In genomic region chr6:49823821-49824220, GRCm38 (mm10) we compare ENCODE assay signal across 23 mouse cellular contexts. TPM values are rescaled to one million over a fixed set of nuclear protein-coding genes. Genes with fewer than 3 reads are reported as not detected.
DNase-seq lines count a peak whose midpoint lies in the region; ATAC-seq and TF ChIP-seq lines count a peak whose summit lies in the region.
"Had no signal": no experiment of that assay in that cellular context is flagged by ENCODE, and none has a peak within 500 bp of the region (broad histone marks: within the 10 kb centered on the region; RNA-seq: fewer than 3 reads in every experiment).

No protein-coding gene starts in this region.

- no peak for TF ChIP-seq CTCF in forebrain, postnatal 0 days (IDR thresholded peaks at IDR 0.05; ENCODE audit: low read depth)

- H3K9ac ChIP-seq in forebrain, postnatal 0 days: no peak overlapping the region
- H3K9ac ChIP-seq in forebrain, embryonic 11.5 days (ENCODE audit: low read length): no peak overlapping the region
- H3K9ac ChIP-seq in midbrain, embryonic 11.5 days (ENCODE audit: low read length): no peak overlapping the region
- H3K9ac ChIP-seq in midbrain, embryonic 14.5 days (replicated peaks; ENCODE audit: low read length): no peak overlapping the region
- H3K9ac ChIP-seq in hindbrain, embryonic 15.5 days: no peak overlapping the region
- no peak overlapping the region; the same call in 1 of the 2 replicates for H3K9ac ChIP-seq in neural tube, embryonic 14.5 days (replicated peaks; ENCODE audit: low read depth, low read length)
- H3K9ac ChIP-seq: heart, embryonic 15.5 days; limb, embryonic 15.5 days; liver, embryonic 15.5 days had no signal

- H3K27me3 ChIP-seq in forebrain, postnatal 0 days (ENCODE audit: insufficient read depth, low read length): peaks cover 34% of the 10 kb centered on the region
- peaks cover 36% of the 10 kb centered on the region for H3K27me3 ChIP-seq in forebrain, embryonic 11.5 days (ENCODE audit: control insufficient read depth, insufficient read depth, low read length)
- peaks cover 33% of the 10 kb centered on the region for H3K27me3 ChIP-seq in midbrain, embryonic 11.5 days (ENCODE audit: control insufficient read depth, insufficient read depth, low read length)
- H3K27me3 ChIP-seq in midbrain, embryonic 14.5 days (ENCODE audit: control insufficient read depth, insufficient read depth, low read length): peaks cover 43% of the 10 kb centered on the region
- H3K27me3 ChIP-seq in hindbrain, embryonic 15.5 days: peaks cover 24% of the 10 kb centered on the region
- H3K27me3 ChIP-seq in neural tube, embryonic 14.5 days (ENCODE audit: control insufficient read depth, insufficient read depth, low read length): peaks cover 11% of the 10 kb centered on the region

- peak overlapping the region; percentile 39 for H3K4me3 ChIP-seq in forebrain, postnatal 0 days (ENCODE audit: low read depth, low read length)
- H3K4me3 ChIP-seq in forebrain, embryonic 11.5 days (ENCODE audit: low read depth, low read length): no peak overlapping the region
- no peak overlapping the region for H3K4me3 ChIP-seq in midbrain, embryonic 11.5 days (ENCODE audit: low read depth, low read length)
- H3K4me3 ChIP-seq in midbrain, embryonic 14.5 days (replicated peaks; ENCODE audit: low read depth, low read length): no peak overlapping the region
- peak overlapping the region; percentile 41 for H3K4me3 ChIP-seq in hindbrain, embryonic 15.5 days
- peak overlapping the region; percentile 43 for H3K4me3 ChIP-seq in neural tube, embryonic 14.5 days (ENCODE audit: low read depth, low read length)
- H3K4me3 ChIP-seq: limb, embryonic 15.5 days; liver, embryonic 15.5 days had no signal

- no peaks in the 10 kb centered on the region for H3K9me3 ChIP-seq in forebrain, postnatal 0 days (ENCODE audit: low read length)
- H3K9me3 ChIP-seq in forebrain, embryonic 11.5 days (ENCODE audit: control insufficient read depth, low read length): no peaks in the 10 kb centered on the region
- H3K9me3 ChIP-seq in midbrain, embryonic 11.5 days (ENCODE audit: control insufficient read depth, low read length): no peaks in the 10 kb centered on the region
- no peaks in the 10 kb centered on the region for H3K9me3 ChIP-seq in midbrain, embryonic 14.5 days (ENCODE audit: control insufficient read depth, low read length)
- H3K9me3 ChIP-seq in hindbrain, embryonic 15.5 days: no peaks in the 10 kb centered on the region
- H3K9me3 ChIP-seq in neural tube, embryonic 14.5 days (ENCODE audit: control insufficient read depth, low read length): no peaks in the 10 kb centered on the region
- H3K9me3 ChIP-seq: heart, embryonic 15.5 days; limb, embryonic 15.5 days; liver, embryonic 15.5 days had no signal

- H3K27ac ChIP-seq in forebrain, postnatal 0 days (ENCODE audit: low read depth, low read length): no peak overlapping the region
- H3K27ac ChIP-seq in forebrain, embryonic 11.5 days (ENCODE audit: low read depth, low read length): no peak overlapping the region
- H3K27ac ChIP-seq in midbrain, embryonic 11.5 days (ENCODE audit: low read depth, low read length): no peak overlapping the region
- no peak overlapping the region for H3K27ac ChIP-seq in midbrain, embryonic 14.5 days (replicated peaks; ENCODE audit: low read depth, low read length)
- 0 out of 2 replicates have a peak overlapping the region, but pooled peaks have one; percentile 42 for H3K27ac ChIP-seq in hindbrain, embryonic 15.5 days (replicated peaks)
- peak overlapping the region; percentile 62 for H3K27ac ChIP-seq in neural tube, embryonic 14.5 days (ENCODE audit: low read depth, low read length)
- H3K27ac ChIP-seq: heart, embryonic 15.5 days; limb, embryonic 15.5 days; liver, embryonic 15.5 days had no signal

- peak overlapping the region; percentile 67; the same call in 1 of the 2 replicates for H3K4me2 ChIP-seq in forebrain, postnatal 0 days (ENCODE audit: low read depth)
- no peak overlapping the region for H3K4me2 ChIP-seq in forebrain, embryonic 11.5 days (ENCODE audit: low read depth, low read length, severe bottlenecking)
- no peak overlapping the region for H3K4me2 ChIP-seq in midbrain, embryonic 11.5 days
- no peak overlapping the region for H3K4me2 ChIP-seq in midbrain, embryonic 14.5 days (ENCODE audit: low read length)
- peak overlapping the region; percentile 76 for H3K4me2 ChIP-seq in hindbrain, embryonic 15.5 days
- peak overlapping the region; percentile 19; the same call in 1 of the 2 replicates for H3K4me2 ChIP-seq in neural tube, embryonic 14.5 days (ENCODE audit: low read depth, low read length)
- H3K4me2 ChIP-seq: limb, embryonic 15.5 days; liver, embryonic 15.5 days had no signal

- peaks cover 3% of the 10 kb centered on the region for H3K4me1 ChIP-seq in forebrain, postnatal 0 days (ENCODE audit: insufficient read depth)
- H3K4me1 ChIP-seq in forebrain, embryonic 11.5 days (replicated peaks; ENCODE audit: control insufficient read depth, insufficient read depth, low read length): peaks cover 5% of the 10 kb centered on the region; the same call in 1 of the 2 replicates
- peaks cover 12% of the 10 kb centered on the region for H3K4me1 ChIP-seq in midbrain, embryonic 11.5 days (ENCODE audit: control insufficient read depth, insufficient read depth, low read length)
- H3K4me1 ChIP-seq in midbrain, embryonic 14.5 days (ENCODE audit: control insufficient read depth, insufficient read depth, low read length): peaks cover 11% of the 10 kb centered on the region
- H3K4me1 ChIP-seq in hindbrain, embryonic 15.5 days (replicated peaks): peaks cover 16% of the 10 kb centered on the region
- peaks cover 11% of the 10 kb centered on the region; the same call in 1 of the 2 replicates for H3K4me1 ChIP-seq in neural tube, embryonic 14.5 days (ENCODE audit: control insufficient read depth, insufficient read depth, low read length)

- WGBS in forebrain, postnatal 0 days: 18% methylated on average over 2 of the region's 2 CpGs
- 21% methylated on average over 2 of the region's 2 CpGs for WGBS in forebrain, embryonic 11.5 days
- 32% methylated on average over 2 of the region's 2 CpGs for WGBS in midbrain, embryonic 11.5 days
- 20% methylated on average over 2 of the region's 2 CpGs for WGBS in midbrain, embryonic 14.5 days
- WGBS in hindbrain, embryonic 15.5 days: 34% methylated on average over 2 of the region's 2 CpGs
- 14% methylated on average over 2 of the region's 2 CpGs for WGBS in neural tube, embryonic 14.5 days

- DNase-seq in forebrain, postnatal 0 days: no peak
- DNase-seq in forebrain, embryonic 11.5 days (ENCODE audit: low spot score): no peak
- DNase-seq in midbrain, embryonic 11.5 days (ENCODE audit: low spot score, missing footprints): peak; percentile 90
- DNase-seq in midbrain, embryonic 14.5 days: no peak
- no peak for DNase-seq in MN1 (ENCODE audit: low spot score)
- DNase-seq: B cell, adult 2 months; cerebellum, adult 2 months; cerebellum, postnatal 36 days; gastrocnemius, postnatal 14 days; kidney, postnatal 25 days; right cerebral cortex, postnatal 14 days; spleen, adult 18-20 months; thymus, postnatal 25 days had no signal

- ATAC-seq in forebrain, postnatal 0 days: no peak
- ATAC-seq in forebrain, embryonic 11.5 days (replicated peaks; ENCODE audit: low FRiP score): no peak
- no peak for ATAC-seq in midbrain, embryonic 11.5 days (ENCODE audit: low FRiP score)
- no peak for ATAC-seq in midbrain, embryonic 14.5 days (ENCODE audit: low FRiP score, low TSS enrichment)
- no peak for ATAC-seq in hindbrain, embryonic 15.5 days (ENCODE audit: low FRiP score, low read depth)
- ATAC-seq in neural tube, embryonic 14.5 days (ENCODE audit: low read depth): no peak
- no peak for ATAC-seq in monocyte, adult 5-6 weeks (replicated peaks; ENCODE audit: insufficient number of reproducible peaks, low FRiP score, low TSS enrichment, poor library complexity, severe bottlenecking)
- ATAC-seq: intestine, postnatal 0 days; lung, postnatal 0 days had no signal

- H3K36me3 ChIP-seq in forebrain, postnatal 0 days (ENCODE audit: insufficient read depth): no peaks in the 10 kb centered on the region
- no peaks in the 10 kb centered on the region for H3K36me3 ChIP-seq in forebrain, embryonic 11.5 days (ENCODE audit: control insufficient read depth, insufficient read depth, low read length)
- H3K36me3 ChIP-seq in midbrain, embryonic 11.5 days (ENCODE audit: control insufficient read depth, insufficient read depth, low read length): no peaks in the 10 kb centered on the region
- H3K36me3 ChIP-seq in midbrain, embryonic 14.5 days (ENCODE audit: control insufficient read depth, insufficient read depth, low read length): no peaks in the 10 kb centered on the region
- no peaks in the 10 kb centered on the region for H3K36me3 ChIP-seq in hindbrain, embryonic 15.5 days
- H3K36me3 ChIP-seq in neural tube, embryonic 14.5 days (ENCODE audit: control insufficient read depth, insufficient read depth, low read length): no peaks in the 10 kb centered on the region
- H3K36me3 ChIP-seq: heart, embryonic 15.5 days; limb, embryonic 15.5 days; liver, embryonic 15.5 days had no signal

RNA-seq across cellular contexts. Expression of gene Npy, which starts 1.3 kb away (rescaled TPM):
- 208 and 285 TPM in 2 replicates for total RNA-seq in forebrain, postnatal 0 days (2014; rRNA removed)
- polyA plus RNA-seq in forebrain, postnatal 0 days (2015; fragmentation: Nextera tagmentation; extraction: Ambion mirVana): 323 and 643 TPM in 2 replicates
- 3.6 and 7.1 TPM in 2 replicates for polyA plus RNA-seq in forebrain, embryonic 11.5 days (2014; fragmentation: Nextera tagmentation; extraction: Ambion mirVana)
- polyA plus RNA-seq in midbrain, embryonic 11.5 days (2014; fragmentation: Nextera tagmentation; extraction: Ambion mirVana): 2.1 and 3.0 TPM in 2 replicates
- polyA plus RNA-seq in midbrain, embryonic 14.5 days (2014; fragmentation: Nextera tagmentation; extraction: Ambion mirVana): 120 and 146 TPM in 2 replicates
- polyA plus RNA-seq in hindbrain, embryonic 15.5 days (2015; fragmentation: Nextera tagmentation; extraction: Ambion mirVana): 169 and 174 TPM in 2 replicates
- polyA plus RNA-seq in neural tube, embryonic 14.5 days (2014; fragmentation: Nextera tagmentation; extraction: Ambion mirVana): 493 and 540 TPM in 2 replicates
- not detected in 3 replicates for total RNA-seq in monocyte, adult 5-6 weeks (2017)
- total RNA-seq: gastrocnemius, postnatal 14 days; hematopoietic stem cell, adult 5-6 weeks; megakaryocyte progenitor cell, adult 5-6 weeks had no signal
- polyA plus RNA-seq: liver, embryonic 15.5 days; lung, postnatal 0 days had no signal

Comparison
In these comparisons a context has a peak if more than half of its experiments do, and no peak if none do; other contexts are left out.
1. H3K4me2 ChIP-seq: peak in forebrain, postnatal 0 days (single experiment), hindbrain, embryonic 15.5 days (single experiment) and neural tube, embryonic 14.5 days (single experiment); none in forebrain, embryonic 11.5 days (single experiment), midbrain, embryonic 11.5 days (single experiment) and midbrain, embryonic 14.5 days (single experiment).
2. H3K4me3 ChIP-seq: peak in forebrain, postnatal 0 days (single experiment), hindbrain, embryonic 15.5 days (single experiment) and neural tube, embryonic 14.5 days (single experiment); none in forebrain, embryonic 11.5 days (single experiment), midbrain, embryonic 11.5 days (single experiment) and midbrain, embryonic 14.5 days (single experiment).
3. RNA of gene Npy, which starts 1.3 kb away (polyA plus RNA-seq): 493 to 540 TPM in neural tube, embryonic 14.5 days, 323 to 643 TPM in forebrain, postnatal 0 days, 169 to 174 TPM in hindbrain, embryonic 15.5 days and 120 to 146 TPM in midbrain, embryonic 14.5 days; 3.6 to 7.1 TPM in forebrain, embryonic 11.5 days and 2.1 to 3.0 TPM in midbrain, embryonic 11.5 days; every median in the first group is over 10 times any median in the second.
4. H3K27ac ChIP-seq: peak in hindbrain, embryonic 15.5 days (single experiment) and neural tube, embryonic 14.5 days (single experiment); none in forebrain, postnatal 0 days (single experiment), forebrain, embryonic 11.5 days (single experiment), midbrain, embryonic 11.5 days (single experiment) and midbrain, embryonic 14.5 days (single experiment).